Mouse (Mus musculus) embryonic facial prominence, embryonic 14.5 days (tissue): ENCODE measurements around the gene Nudt12. TPM values are rescaled to one million over a fixed set of nuclear protein-coding genes. Genes with fewer than 3 reads are reported as not detected.

ENCODE experiments used
- ATAC-seq: fragments of 200-750 bp; cut with Nextera tagmentation; 2 replicates; pipeline ENCODE4 v1.8.0; 2017; ENCODE audit warnings: low read depth, moderate number of reproducible peaks, moderate TSS enrichment
- DNase-seq: peaks from one replicate; pipeline ENCODE4 v3.0.0-alpha.2; 2015; ENCODE audit warnings: low spot score
- H3K27ac ChIP-seq: fragments of 300-500 bp; sonication (generic); replicated peaks from 2 replicates; pipeline ENCODE4 v1.5.1; 2014; ENCODE audit warnings: low read depth, mild to moderate bottlenecking, low read length, moderate library complexity
- H3K27me3 ChIP-seq: fragments of 300-500 bp; sonication (generic); replicated peaks from 2 replicates; pipeline ENCODE4 v1.6.1; 2014; ENCODE audit warnings: low read length; ENCODE audit not compliant: control insufficient read depth, insufficient read depth
- H3K36me3 ChIP-seq: fragments of 300-500 bp; sonication (generic); 2 replicates; pipeline ENCODE4 v1.6.1; 2014; ENCODE audit warnings: low read length, mixed read lengths; ENCODE audit not compliant: control insufficient read depth, insufficient read depth
- H3K4me1 ChIP-seq: fragments of 300-500 bp; sonication (generic); 2 replicates; pipeline ENCODE4 v1.6.1; 2014; ENCODE audit warnings: antibody characterized with exemption, low read length; ENCODE audit not compliant: control insufficient read depth, insufficient read depth
- H3K4me2 ChIP-seq: fragments of 300-500 bp; sonication (generic); 2 replicates; pipeline ENCODE4 v1.6.1; 2014; ENCODE audit warnings: low read depth, mild to moderate bottlenecking, low read length, moderate library complexity, mixed read lengths
- H3K4me3 ChIP-seq: fragments of 300-500 bp; sonication (generic); 2 replicates; pipeline ENCODE4 v1.5.1; 2014; ENCODE audit warnings: low read depth, mild to moderate bottlenecking, low read length
- H3K9ac ChIP-seq: fragments of 300-500 bp; sonication (generic); 2 replicates; pipeline ENCODE4 v1.6.1; 2014; ENCODE audit warnings: low read depth, mild to moderate bottlenecking, low read length, moderate library complexity, mixed read lengths
- H3K9me3 ChIP-seq: fragments of 300-500 bp; sonication (generic); 2 replicates; pipeline ENCODE4 v1.6.1; 2016; ENCODE audit warnings: low read length; ENCODE audit not compliant: control insufficient read depth
- WGBS: fragments of 180-500 bp; shearing (Covaris S2); extraction: QIAGEN DNeasy Blood & Tissue Kit; methylation state at CpG from one replicate; pipeline ENCODE4 v1.1.7; 2014; 5-methylcytosine and 5-hydroxymethylcytosine counted together
- polyA plus RNA-seq: library from polyadenylated mRNA; unstranded; fragments of >200 nt; fragmentation: Nextera tagmentation; extraction: Ambion mirVana; gene quantifications from 2 replicates; pipeline ENCODE4 v1.2.1, GENCODE M21; 2014

Nudt12 gene
- 3.9 and 4.0 TPM in 2 replicates for polyA plus RNA-seq

GRCm38 (mm10) chr17:59013091-59013459 lies at the start of gene Nudt12:
Gene Nudt12, minus strand, starts transcription at chr17:59013372.
- ATAC-seq (peak; percentile 89), DNase-seq (peak; percentile 75)
- Histone ChIP-seq H3K4me2 (peak within 1 kb of the TSS; percentile 69), H3K27ac (no peak within 1 kb of the TSS), H3K4me1 (no peaks in the 10 kb centered on the region), H3K9me3 (no peaks in the 10 kb centered on the region), H3K4me3 (peak within 1 kb of the TSS; percentile 50), H3K9ac (peak within 1 kb of the TSS; percentile 64), H3K27me3 (no peaks in the 10 kb centered on the region; the same call in 1 of the 2 replicates), H3K36me3 (no peaks in the 10 kb centered on the region)
- 0% methylated on average over 22 of the region's 22 CpGs for WGBS

DNA sequence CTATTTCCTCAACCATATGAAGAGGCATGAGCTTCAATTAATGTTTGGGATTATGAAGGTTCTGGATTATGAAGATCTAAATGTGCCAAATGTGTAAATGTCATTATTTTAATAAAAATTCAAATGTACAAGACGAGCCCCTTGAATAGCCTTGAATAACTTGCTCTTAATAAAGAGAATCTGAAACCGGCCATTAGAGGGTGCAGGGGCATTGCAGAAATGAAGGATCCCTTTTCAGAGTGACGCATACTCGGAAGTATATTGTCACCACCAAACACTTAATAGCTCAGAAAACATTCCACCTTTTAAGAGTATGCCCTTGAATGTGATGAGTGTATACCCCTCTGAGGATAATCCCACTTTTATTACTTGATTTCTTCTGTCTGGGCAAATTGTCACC lies 40.1 kb upstream of the Nudt12 start:
- H3K9ac ChIP-seq, result no peak overlapping the region
- H3K4me1 ChIP-seq, result no peaks in the 10 kb centered on the region
- no peak overlapping the region for H3K4me2 ChIP-seq
- H3K4me3 ChIP-seq, result no peak overlapping the region
- WGBS, result 65% methylated on average over 4 of the region's 4 CpGs
- no peak for ATAC-seq
- no peaks in the 10 kb centered on the region for H3K9me3 ChIP-seq
- H3K27me3 ChIP-seq, result no peaks in the 10 kb centered on the region
- H3K36me3 ChIP-seq, result no peaks in the 10 kb centered on the region
- H3K27ac ChIP-seq, result no peak overlapping the region
- DNase-seq, result peak; percentile 5

DNA sequence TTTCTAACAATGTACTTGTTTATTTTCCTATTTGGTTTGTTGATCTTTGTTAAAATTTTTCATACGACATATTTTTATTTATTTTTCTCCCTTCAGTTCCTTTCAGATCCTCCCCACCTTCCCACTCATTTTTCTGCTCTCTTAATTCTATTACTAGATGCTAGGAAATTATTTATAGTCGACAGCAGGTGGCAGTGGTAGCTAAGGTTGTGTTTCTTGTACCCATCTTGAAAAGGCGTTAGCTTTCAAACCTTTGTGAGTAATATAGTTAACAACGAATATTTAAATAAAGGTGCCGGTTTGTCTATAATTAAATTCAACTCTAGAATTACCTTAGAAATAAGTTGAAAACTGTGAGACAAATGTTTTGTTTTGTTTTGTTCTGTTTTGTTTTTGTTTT lies 26.6 kb upstream of the Nudt12 start:
- no peak overlapping the region for H3K4me2 ChIP-seq
- no peak overlapping the region for H3K4me3 ChIP-seq
- H3K36me3 ChIP-seq, result no peaks in the 10 kb centered on the region
- no peak overlapping the region for H3K27ac ChIP-seq
- H3K4me1 ChIP-seq, result no peaks in the 10 kb centered on the region
- no peaks in the 10 kb centered on the region for H3K9me3 ChIP-seq
- H3K9ac ChIP-seq, result no peak overlapping the region
- ATAC-seq (no peak), DNase-seq (peak; percentile 66)
- no peaks in the 10 kb centered on the region for H3K27me3 ChIP-seq
- 48% methylated on average over 5 of the region's 5 CpGs for WGBS

DNA sequence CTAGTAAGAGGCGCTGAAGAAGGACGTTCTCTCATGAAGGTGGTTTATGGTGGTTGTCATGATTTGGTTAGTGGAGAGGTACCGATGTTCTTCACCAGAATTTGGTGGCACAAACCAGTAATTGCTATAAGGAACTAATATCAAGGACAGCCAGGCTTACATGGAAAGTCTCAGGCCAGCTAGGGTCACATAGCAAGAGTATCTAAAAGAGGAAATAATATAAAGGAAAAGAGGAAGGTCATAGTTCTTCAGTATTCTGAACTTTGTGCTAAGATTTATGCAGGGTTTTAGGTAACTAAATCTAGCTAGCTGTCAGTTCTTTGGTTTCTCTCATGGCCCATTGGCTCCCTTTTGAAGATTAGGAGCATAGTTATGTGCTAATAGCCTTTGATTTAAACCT lies 20.3 kb upstream of the Nudt12 start:
- DNase-seq (no peak), ATAC-seq (no peak)
- Histone ChIP-seq H3K27me3 (no peaks in the 10 kb centered on the region), H3K36me3 (no peaks in the 10 kb centered on the region), H3K4me3 (no peak overlapping the region), H3K27ac (no peak overlapping the region), H3K9me3 (no peaks in the 10 kb centered on the region), H3K9ac (no peak overlapping the region), H3K4me2 (no peak overlapping the region), H3K4me1 (no peaks in the 10 kb centered on the region)
- WGBS, result 94% methylated on average over 3 of the region's 3 CpGs

- no peaks in the 10 kb centered on the region for H3K36me3 ChIP-seq
- no peak for ATAC-seq
- no peaks in the 10 kb centered on the region for H3K4me1 ChIP-seq
- H3K27me3 ChIP-seq, result no peaks in the 10 kb centered on the region
- no peak overlapping the region for H3K9ac ChIP-seq
- WGBS, result 82% methylated on average over 3 of the region's 3 CpGs
- DNase-seq, result no peak
- H3K9me3 ChIP-seq, result no peaks in the 10 kb centered on the region
- H3K27ac ChIP-seq, result no peak overlapping the region
- no peak overlapping the region for H3K4me3 ChIP-seq
- H3K4me2 ChIP-seq, result no peak overlapping the region
Measured at GRCm38 (mm10) chr17:59026336-59026735, 13.2 kb upstream of the Nudt12 start.

DNA sequence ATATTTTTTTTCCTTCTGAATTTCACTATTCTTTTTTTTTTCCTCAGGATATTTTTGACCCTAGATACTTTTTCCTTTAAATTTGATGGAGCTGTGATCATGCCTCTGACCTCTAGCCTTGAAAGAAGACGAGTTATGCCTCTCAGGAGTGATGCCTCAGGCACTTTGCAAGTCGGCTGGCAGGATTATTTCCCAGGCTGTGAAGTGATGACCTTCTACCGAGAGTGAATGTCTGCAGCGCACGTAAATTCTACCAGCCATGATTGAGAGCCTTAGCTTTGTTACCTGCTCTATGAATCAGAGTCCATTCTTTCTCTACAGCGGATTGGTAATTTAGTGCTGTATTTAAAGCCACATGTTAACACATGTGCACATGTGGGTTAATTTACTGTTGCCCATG lies 11.3 kb upstream of the Nudt12 start:
- no peaks in the 10 kb centered on the region for H3K27me3 ChIP-seq
- H3K36me3 ChIP-seq, result no peaks in the 10 kb centered on the region
- DNase-seq (no peak), ATAC-seq (no peak)
- no peaks in the 10 kb centered on the region for H3K4me1 ChIP-seq
- 29% methylated on average over 6 of the region's 6 CpGs for WGBS
- no peak overlapping the region for H3K4me3 ChIP-seq
- no peak overlapping the region for H3K9ac ChIP-seq
- no peak overlapping the region for H3K4me2 ChIP-seq
- H3K9me3 ChIP-seq, result no peaks in the 10 kb centered on the region
- no peak overlapping the region for H3K27ac ChIP-seq

- DNase-seq, result no peak
- 51% methylated on average over 5 of the region's 5 CpGs for WGBS
- Histone ChIP-seq H3K36me3 (no peaks in the 10 kb centered on the region), H3K4me3 (no peak overlapping the region), H3K9me3 (no peaks in the 10 kb centered on the region), H3K4me1 (no peaks in the 10 kb centered on the region), H3K27ac (no peak overlapping the region), H3K4me2 (no peak overlapping the region), H3K9ac (no peak overlapping the region), H3K27me3 (no peaks in the 10 kb centered on the region)
- ATAC-seq, result no peak
Measured at GRCm38 (mm10) chr17:59023971-59024370, 10.8 kb upstream of the Nudt12 start.

DNA sequence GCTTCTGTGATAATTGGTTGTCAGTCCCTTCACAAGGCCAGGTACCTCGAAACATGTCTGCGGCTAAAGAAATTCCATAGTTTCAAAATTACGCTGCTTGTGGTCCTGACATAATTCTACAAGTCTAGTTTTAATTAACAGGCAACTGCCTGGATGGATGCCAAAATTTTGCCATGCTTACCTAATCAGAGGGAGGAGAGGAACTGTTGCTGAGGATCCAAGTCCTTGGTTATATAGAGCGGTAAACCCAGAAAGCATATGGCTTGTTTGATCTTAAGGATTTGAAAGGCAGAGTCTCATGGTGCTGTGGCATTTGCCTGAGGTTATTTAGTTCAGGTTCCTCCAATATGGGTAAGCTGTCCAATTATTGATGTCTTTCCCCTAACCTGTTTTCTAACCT lies 5.5 kb upstream of the Nudt12 start:
- no peaks in the 10 kb centered on the region; the same call in 1 of the 2 replicates for H3K27me3 ChIP-seq
- no peak overlapping the region for H3K9ac ChIP-seq
- H3K4me1 ChIP-seq, result no peaks in the 10 kb centered on the region
- no peak for ATAC-seq
- H3K9me3 ChIP-seq, result no peaks in the 10 kb centered on the region
- DNase-seq, result peak; percentile 36
- H3K4me3 ChIP-seq, result no peak overlapping the region
- H3K4me2 ChIP-seq, result no peak overlapping the region
- H3K36me3 ChIP-seq, result no peaks in the 10 kb centered on the region
- no peak overlapping the region for H3K27ac ChIP-seq
- 63% methylated on average over 4 of the region's 4 CpGs for WGBS

- peak overlapping the region; percentile 69 for H3K4me2 ChIP-seq
- H3K27ac ChIP-seq, result no peak overlapping the region
- no peaks in the 10 kb centered on the region for H3K36me3 ChIP-seq
- ATAC-seq (peak; percentile 76; the same call in 1 of the 2 replicates), DNase-seq (no peak)
- H3K9ac ChIP-seq, result peak overlapping the region; percentile 64
- no peaks in the 10 kb centered on the region for H3K4me1 ChIP-seq
- H3K9me3 ChIP-seq, result no peaks in the 10 kb centered on the region
- 10% methylated on average over 15 of the region's 15 CpGs for WGBS
- peak overlapping the region; percentile 50 for H3K4me3 ChIP-seq
- H3K27me3 ChIP-seq, result no peaks in the 10 kb centered on the region; the same call in 1 of the 2 replicates
Measured at GRCm38 (mm10) chr17:59012421-59013090, 616 bp downstream of the Nudt12 start.
